Mouse (Mus musculus) liver, embryonic 11.5 days (tissue): ENCODE measurements around the gene Prss58. TPM values are rescaled to one million over a fixed set of nuclear protein-coding genes. Genes with fewer than 3 reads are reported as not detected.
A peak's percentile ranks its signal among the peaks of the same experiment; 100 is the strongest.

Source experiments
- ATAC-seq: fragments of 200-750 bp; cut with Nextera tagmentation; replicated peaks from 2 replicates; pipeline ENCODE4 v1.8.0; 2017; ENCODE audit warnings: moderate number of reproducible peaks, mild to moderate bottlenecking, moderate TSS enrichment, moderate library complexity; ENCODE audit not compliant: low FRiP score
- DNase-seq: peaks from one replicate; pipeline ENCODE4 v3.0.0-alpha.2; 2017; ENCODE audit warnings: low spot score
- H3K27ac ChIP-seq: fragments of 300-500 bp; sonication (generic); 2 replicates; pipeline ENCODE4 v1.5.1; 2014; ENCODE audit warnings: mild to moderate bottlenecking, low read depth, low read length, control low read depth
- H3K27me3 ChIP-seq: fragments of 300-500 bp; sonication (generic); replicated peaks from 2 replicates; pipeline ENCODE4 v1.6.1; 2014; ENCODE audit warnings: low read length, mixed read lengths; ENCODE audit not compliant: control insufficient read depth, insufficient read depth
- H3K36me3 ChIP-seq: fragments of 300-500 bp; sonication (generic); 2 replicates; pipeline ENCODE4 v1.6.1; 2014; ENCODE audit warnings: mild to moderate bottlenecking, low read length, moderate library complexity, mixed read lengths; ENCODE audit not compliant: control insufficient read depth, insufficient read depth
- H3K4me1 ChIP-seq: fragments of 300-500 bp; sonication (generic); replicated peaks from 2 replicates; pipeline ENCODE4 v1.6.1; 2014; ENCODE audit warnings: low read length, mixed read lengths; ENCODE audit not compliant: control insufficient read depth, insufficient read depth
- H3K4me2 ChIP-seq: fragments of 300-500 bp; sonication (generic); 2 replicates; pipeline ENCODE4 v1.6.1; 2014; ENCODE audit warnings: mild to moderate bottlenecking, control low read depth, moderate library complexity
- H3K4me3 ChIP-seq: fragments of 300-500 bp; sonication (generic); 2 replicates; pipeline ENCODE4 v1.5.1; 2014; ENCODE audit warnings: low read depth, low read length, control low read depth
- H3K9ac ChIP-seq: fragments of 300-500 bp; sonication (generic); 2 replicates; pipeline ENCODE4 v1.6.1; 2014; ENCODE audit warnings: low read depth, low read length, control low read depth
- H3K9me3 ChIP-seq: fragments of 300-500 bp; sonication (generic); 2 replicates; pipeline ENCODE4 v1.6.1; 2016; ENCODE audit warnings: low read length, inconsistent platforms, mixed read lengths; ENCODE audit not compliant: control insufficient read depth
- WGBS: fragments of 180-500 bp; shearing (Covaris S2); extraction: QIAGEN DNeasy Blood & Tissue Kit; methylation state at CpG from one replicate; pipeline ENCODE4 v1.1.7; 2014; 5-methylcytosine and 5-hydroxymethylcytosine counted together
- polyA plus RNA-seq: library from polyadenylated mRNA; unstranded; fragments of >200 nt; fragmentation: Nextera tagmentation; extraction: Ambion mirVana; gene quantifications from 2 replicates; pipeline ENCODE4 v1.2.1, GENCODE M21; 2014

Prss58 gene
- not detected in 2 replicates for polyA plus RNA-seq

DNA sequence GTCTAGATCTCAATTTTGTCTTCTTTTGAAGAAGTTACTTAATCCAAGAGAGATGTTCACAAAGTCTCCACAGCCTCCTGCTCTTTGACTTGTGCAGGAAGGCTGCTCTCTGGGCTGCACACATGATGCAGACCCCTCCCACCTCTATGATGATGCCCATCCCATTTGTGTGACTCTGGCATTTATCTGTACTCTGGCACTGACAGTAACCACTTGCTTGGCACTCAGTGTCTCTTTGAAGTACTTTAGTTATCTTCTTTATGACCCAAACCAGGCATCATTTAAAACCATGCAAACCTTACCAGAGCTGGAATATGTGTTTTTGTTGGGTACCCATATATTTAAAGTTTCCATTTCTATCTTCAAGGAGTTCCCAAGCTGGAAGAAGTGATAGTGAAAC lies at the start of gene Prss58:
Gene Prss58 (minus strand): TSS at position 101 of the 400 bp plus-strand sequence.
- Histone ChIP-seq H3K4me3 (no peak within 1 kb of the TSS), H3K9ac (no peak within 1 kb of the TSS), H3K4me1 (no peaks in the 10 kb centered on the region), H3K27me3 (no peaks in the 10 kb centered on the region), H3K9me3 (no peaks in the 10 kb centered on the region), H3K27ac (no peak within 1 kb of the TSS), H3K4me2 (no peak within 1 kb of the TSS), H3K36me3 (no peaks in the 10 kb centered on the region)
- no peak for ATAC-seq
- DNase-seq, result no peak

DNA sequence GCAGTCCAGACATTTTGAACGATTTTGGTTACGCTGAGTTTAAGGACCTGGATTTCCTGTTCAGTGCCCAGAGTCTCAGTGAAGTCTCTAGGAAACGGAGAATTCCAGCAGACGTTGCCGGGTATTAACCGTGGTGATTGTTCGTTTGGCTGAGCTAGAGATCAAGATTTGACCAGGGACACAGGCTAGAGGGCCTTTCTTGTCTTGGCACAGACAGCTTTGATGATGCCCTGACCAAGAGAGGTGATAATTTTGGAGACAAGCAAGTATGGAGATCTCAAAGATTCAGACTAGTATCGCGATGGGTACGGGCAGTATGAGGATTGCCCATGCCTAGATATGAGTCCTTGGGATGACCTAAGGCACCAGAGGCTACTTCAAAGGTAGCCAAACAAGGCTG lies 40.3 kb upstream of the Prss58 start, which contains the start of gene 1700074P13Rik:
Gene 1700074P13Rik (minus strand): TSS at position 101 of the 400 bp plus-strand sequence.
- H3K9me3 ChIP-seq, result no peaks in the 10 kb centered on the region
- no peak within 1 kb of the TSS for H3K27ac ChIP-seq
- ATAC-seq (no peak), DNase-seq (no peak)
- 89% methylated on average over 10 of the region's 10 CpGs for WGBS
- H3K9ac ChIP-seq, result no peak within 1 kb of the TSS
- no peak within 1 kb of the TSS for H3K4me2 ChIP-seq
- H3K4me1 ChIP-seq, result no peaks in the 10 kb centered on the region
- no peaks in the 10 kb centered on the region for H3K27me3 ChIP-seq
- H3K4me3 ChIP-seq, result no peak within 1 kb of the TSS
- H3K36me3 ChIP-seq, result no peaks in the 10 kb centered on the region

DNA sequence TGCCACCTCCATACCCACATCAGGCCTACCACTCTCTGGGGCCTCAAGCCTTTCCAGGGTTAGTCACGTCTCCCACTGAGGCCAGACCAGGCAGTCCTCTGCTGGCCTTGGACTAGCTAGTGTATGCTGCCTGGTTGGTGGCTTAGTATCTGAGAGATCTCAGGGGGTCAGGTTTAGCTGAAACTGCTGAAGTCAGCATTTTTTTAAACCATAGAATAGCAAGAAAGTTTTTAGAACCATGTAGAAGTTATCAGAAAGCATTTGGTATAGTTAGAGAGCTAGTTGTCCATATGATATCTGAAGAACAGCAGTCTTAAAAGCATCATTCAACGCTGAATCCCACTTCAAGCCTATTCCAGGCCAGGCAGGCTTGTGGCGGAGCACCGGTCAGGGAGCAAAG lies 19.8 kb upstream of the Prss58 start:
- H3K4me2 ChIP-seq, result no peak overlapping the region
- ATAC-seq, result no peak

DNA sequence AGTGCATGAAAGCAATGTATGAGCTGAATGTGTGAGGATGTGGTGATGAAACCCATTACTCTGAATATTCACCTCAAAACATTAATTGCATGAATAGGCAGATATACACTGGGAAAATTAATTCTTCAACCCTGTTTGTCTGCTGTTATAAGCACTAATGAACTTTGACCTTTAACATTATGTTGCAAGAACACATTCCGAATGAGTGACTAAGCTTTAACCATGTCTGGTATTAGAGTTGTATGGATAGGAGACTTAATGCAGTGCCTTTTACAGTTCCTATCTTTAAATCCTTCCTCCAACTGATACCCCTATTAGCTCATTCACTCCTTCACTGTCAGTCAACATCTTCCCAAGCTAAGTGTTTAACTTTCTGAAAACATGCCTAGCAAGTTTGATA lies 5.5 kb downstream of the Prss58 start:
- H3K27ac ChIP-seq, result no peak overlapping the region
- H3K4me3 ChIP-seq, result no peak overlapping the region
- no peaks in the 10 kb centered on the region for H3K27me3 ChIP-seq
- H3K36me3 ChIP-seq, result no peaks in the 10 kb centered on the region
- DNase-seq, result no peak
- H3K4me1 ChIP-seq, result no peaks in the 10 kb centered on the region
- 73% methylated on average over 1 of the region's 1 CpGs for WGBS
- H3K9ac ChIP-seq, result no peak overlapping the region
- no peaks in the 10 kb centered on the region for H3K9me3 ChIP-seq
- ATAC-seq, result no peak
- H3K4me2 ChIP-seq, result no peak overlapping the region

More for the DNA sequence above, 19.8 kb upstream of the Prss58 start:
- Histone ChIP-seq H3K4me1 (no peaks in the 10 kb centered on the region), H3K36me3 (no peaks in the 10 kb centered on the region), H3K9me3 (no peaks in the 10 kb centered on the region), H3K4me3 (no peak overlapping the region), H3K27ac (no peak overlapping the region), H3K27me3 (no peaks in the 10 kb centered on the region), H3K9ac (no peak overlapping the region)
- no peak for DNase-seq
- 82% methylated on average over 4 of the region's 4 CpGs for WGBS

DNA sequence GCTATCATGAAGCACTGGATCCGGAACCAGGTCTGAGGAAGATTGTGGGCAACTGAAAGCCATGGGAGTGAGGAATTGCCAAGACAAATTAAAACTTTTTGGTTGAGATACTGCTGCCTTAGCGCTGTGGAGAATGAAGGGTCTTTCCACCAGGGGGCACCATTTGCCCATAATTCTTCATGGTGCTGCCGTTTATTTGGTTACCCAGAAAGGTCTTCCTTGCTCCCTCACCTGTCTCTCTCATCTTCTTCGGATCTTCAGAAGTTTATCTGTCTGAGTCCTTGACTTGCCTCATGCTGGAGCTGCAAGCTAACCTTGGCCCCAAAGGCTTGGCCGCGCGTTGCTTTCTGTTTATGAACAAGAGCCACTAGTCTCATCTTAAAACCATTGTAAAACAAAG lies 6.6 kb downstream of the Prss58 start:
- Histone ChIP-seq H3K4me1 (no peaks in the 10 kb centered on the region), H3K9me3 (no peaks in the 10 kb centered on the region), H3K36me3 (no peaks in the 10 kb centered on the region), H3K4me2 (no peak overlapping the region), H3K27ac (no peak overlapping the region), H3K27me3 (no peaks in the 10 kb centered on the region), H3K9ac (no peak overlapping the region), H3K4me3 (no peak overlapping the region)
- peak; percentile 44; the same call in 1 of the 2 replicates for ATAC-seq
- WGBS, result 38% methylated on average over 7 of the region's 7 CpGs
- peak; percentile 44 for DNase-seq

DNA sequence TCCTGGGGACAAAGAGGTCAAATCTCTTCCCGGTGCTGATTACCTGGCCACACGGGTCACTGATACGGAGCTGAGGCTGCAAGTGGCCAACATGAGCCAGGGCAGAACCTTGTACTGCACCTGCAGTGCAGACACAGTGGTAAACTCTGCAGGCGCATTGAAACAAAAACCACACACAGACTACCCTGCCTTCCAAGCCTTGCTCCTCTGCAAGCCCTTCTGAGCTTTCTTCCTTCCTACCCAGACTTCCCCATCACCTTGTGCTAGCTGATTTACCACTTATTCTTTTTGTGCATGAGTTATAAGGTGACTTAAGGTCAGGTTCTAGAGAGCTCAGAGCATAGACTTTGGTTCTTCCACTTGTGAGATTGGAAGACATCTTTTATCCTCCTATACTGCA lies 8.4 kb downstream of the Prss58 start:
- H3K27ac ChIP-seq, result no peak overlapping the region; the same call in 1 of the 2 replicates
- H3K9me3 ChIP-seq, result no peaks in the 10 kb centered on the region
- ATAC-seq (no peak; the same call in 1 of the 2 replicates), DNase-seq (no peak)
- no peak overlapping the region for H3K9ac ChIP-seq
- no peaks in the 10 kb centered on the region for H3K27me3 ChIP-seq
- H3K4me2 ChIP-seq, result no peak overlapping the region
- no peaks in the 10 kb centered on the region for H3K4me1 ChIP-seq
- no peaks in the 10 kb centered on the region for H3K36me3 ChIP-seq
- 60% methylated on average over 4 of the region's 4 CpGs for WGBS
- no peak overlapping the region for H3K4me3 ChIP-seq

DNA sequence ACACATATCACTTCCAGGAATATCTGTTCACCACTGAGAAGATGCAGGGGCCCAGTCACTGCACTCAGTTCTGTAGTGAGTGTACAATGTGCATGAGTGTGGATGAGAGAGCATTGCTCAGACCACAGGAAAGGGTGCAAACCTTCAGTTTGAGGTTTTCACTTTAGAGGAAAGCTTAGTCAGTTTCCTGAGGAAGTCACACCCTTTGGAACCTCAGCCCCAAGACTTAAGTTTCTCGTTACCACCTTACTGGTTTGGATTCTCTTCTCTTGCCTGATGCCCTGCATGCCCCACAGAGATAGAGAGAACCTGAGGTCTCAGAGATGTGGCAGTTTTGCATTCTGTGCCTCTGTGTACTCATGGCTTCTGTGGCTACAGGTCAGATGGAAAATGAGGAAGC lies 9.2 kb downstream of the Prss58 start:
- 28% methylated on average over 1 of the region's 1 CpGs for WGBS
- Histone ChIP-seq H3K27ac (no peak overlapping the region), H3K4me2 (no peak overlapping the region), H3K9me3 (no peaks in the 10 kb centered on the region), H3K36me3 (no peaks in the 10 kb centered on the region), H3K9ac (no peak overlapping the region), H3K4me1 (no peaks in the 10 kb centered on the region), H3K4me3 (no peak overlapping the region), H3K27me3 (no peaks in the 10 kb centered on the region)
- DNase-seq (no peak), ATAC-seq (peak; percentile 55)

DNA sequence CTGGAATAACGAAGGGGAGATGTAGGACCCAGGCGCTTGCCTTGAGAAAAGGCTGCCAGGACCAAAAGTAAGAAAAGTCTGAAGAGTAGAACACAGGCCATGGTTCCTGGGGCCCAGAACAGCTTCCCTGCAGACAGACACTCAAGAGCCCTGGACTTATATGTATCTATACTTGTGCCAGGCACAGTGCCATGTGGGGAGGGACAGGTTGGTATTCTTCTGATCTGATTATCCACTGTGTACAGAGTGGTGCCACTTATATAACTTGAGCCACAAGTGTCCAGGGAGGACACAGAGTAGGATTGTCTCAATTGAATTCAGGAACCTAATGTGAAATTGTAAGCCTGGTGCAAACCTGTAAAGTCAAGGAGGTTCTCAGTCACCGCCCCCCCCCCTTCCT lies 12.8 kb downstream of the Prss58 start, which contains the start of gene Moxd2:
Gene Moxd2 (minus strand): TSS at position 101 of the 400 bp plus-strand sequence.
- H3K4me3 ChIP-seq, result no peak within 1 kb of the TSS
- 86% methylated on average over 3 of the region's 3 CpGs for WGBS

DNA sequence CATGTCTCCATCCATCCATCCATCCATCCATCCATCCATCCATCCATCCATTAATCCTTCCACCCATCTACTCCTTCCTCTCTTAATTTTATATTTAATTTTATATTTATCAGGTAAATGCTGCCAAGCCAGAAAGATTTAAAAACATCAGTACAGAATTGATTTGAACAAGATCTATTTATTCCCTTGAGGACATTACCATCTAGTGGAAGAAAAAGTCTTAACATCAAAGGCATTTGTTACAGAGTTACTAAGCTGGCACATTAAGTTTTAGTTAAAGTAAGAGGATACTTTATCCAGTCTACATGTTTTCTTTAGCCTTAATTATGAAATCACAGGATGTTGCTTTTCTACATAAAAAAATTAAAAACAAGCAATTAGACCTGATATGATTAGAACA lies 54.9 kb downstream of the Prss58 start:
- no peak overlapping the region for H3K4me2 ChIP-seq
- no peak overlapping the region for H3K27ac ChIP-seq
- DNase-seq (no peak), ATAC-seq (no peak)
- no peak overlapping the region for H3K4me3 ChIP-seq
- no peak overlapping the region for H3K9ac ChIP-seq
- no peaks in the 10 kb centered on the region for H3K36me3 ChIP-seq
- H3K9me3 ChIP-seq, result no peaks in the 10 kb centered on the region
- no peaks in the 10 kb centered on the region for H3K4me1 ChIP-seq
- no peaks in the 10 kb centered on the region for H3K27me3 ChIP-seq

More for the DNA sequence above, 12.8 kb downstream of the Prss58 start, which contains the start of gene Moxd2:
- no peak within 1 kb of the TSS for H3K4me2 ChIP-seq
- DNase-seq (no peak), ATAC-seq (no peak)
- no peak within 1 kb of the TSS for H3K9ac ChIP-seq
- H3K4me1 ChIP-seq, result no peaks in the 10 kb centered on the region
- H3K27ac ChIP-seq, result no peak within 1 kb of the TSS
- no peaks in the 10 kb centered on the region for H3K36me3 ChIP-seq
- no peaks in the 10 kb centered on the region for H3K9me3 ChIP-seq
- H3K27me3 ChIP-seq, result no peaks in the 10 kb centered on the region
